Mouse (Mus musculus): ENCODE results near the gene C1s1.

- TF ChIP-seq CTCF (IDR thresholded peaks at IDR 0.05; ENCODE audit: low read depth, low read length) = no peak
- TF ChIP-seq POLR2A (IDR thresholded peaks at IDR 0.05; ENCODE audit: insufficient read depth, low read length) = no peak
- no peak for TF ChIP-seq EP300 (IDR thresholded peaks at IDR 0.05; ENCODE audit: insufficient read depth, low read depth, low read length)
Observed at GRCm38 (mm10) chr6:124549023-124549550, 6.9 kb upstream of the C1s1 start.
